Mouse (Mus musculus): ENCODE data around the gene Thnsl1.
A peak's percentile ranks its signal among the peaks of the same experiment; 100 is the strongest.
"Not testable (repeated sequence)": the region's sequence is repeated elsewhere in the genome, so short reads cannot be mapped to it uniquely, and the experiment has no call there.

Thnsl1 gene

DNA sequence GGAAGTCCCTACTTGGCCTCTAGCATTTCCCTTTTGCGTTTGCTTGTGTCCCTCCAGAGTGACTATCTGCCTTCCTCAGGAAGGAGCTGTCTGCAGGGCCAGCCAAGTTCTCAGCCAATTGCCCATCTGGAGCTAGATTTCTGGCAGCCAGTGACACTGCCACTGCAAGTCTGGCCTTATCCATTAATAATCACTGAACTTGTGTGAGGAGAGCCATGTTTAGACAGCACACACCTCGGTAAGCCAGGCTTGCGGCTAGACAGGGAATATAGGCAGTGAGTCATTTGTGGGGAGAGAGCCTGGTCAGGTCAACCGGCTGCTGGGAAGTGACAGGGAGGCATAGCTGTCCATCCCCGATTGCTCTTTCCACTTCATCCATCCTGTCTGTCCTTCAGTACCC is 31.3 kb downstream of the Thnsl1 start:
- DNase-seq (ENCODE audit: low read depth): no peak

DNA sequence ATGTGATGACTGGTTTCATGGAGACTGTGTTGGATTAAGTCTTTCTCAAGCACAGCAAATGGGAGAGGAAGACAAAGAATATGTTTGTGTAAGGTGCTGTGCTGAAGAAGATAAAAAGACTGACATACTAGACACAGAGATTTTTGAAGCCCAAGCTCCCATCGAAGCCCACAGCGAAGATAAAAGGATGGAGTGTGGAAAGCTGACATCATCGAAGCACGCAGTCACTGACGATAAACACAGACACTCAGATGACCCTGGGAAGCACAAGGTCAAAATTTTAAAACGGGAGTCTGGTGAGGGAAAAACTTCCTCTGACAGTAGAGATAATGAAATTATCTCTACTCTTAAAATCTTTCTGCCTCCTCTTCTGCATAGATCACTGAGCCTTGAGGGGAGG is 38.6 kb downstream of the Thnsl1 start:
- not testable (repeated sequence) for DNase-seq (ENCODE audit: low read depth)

DNA sequence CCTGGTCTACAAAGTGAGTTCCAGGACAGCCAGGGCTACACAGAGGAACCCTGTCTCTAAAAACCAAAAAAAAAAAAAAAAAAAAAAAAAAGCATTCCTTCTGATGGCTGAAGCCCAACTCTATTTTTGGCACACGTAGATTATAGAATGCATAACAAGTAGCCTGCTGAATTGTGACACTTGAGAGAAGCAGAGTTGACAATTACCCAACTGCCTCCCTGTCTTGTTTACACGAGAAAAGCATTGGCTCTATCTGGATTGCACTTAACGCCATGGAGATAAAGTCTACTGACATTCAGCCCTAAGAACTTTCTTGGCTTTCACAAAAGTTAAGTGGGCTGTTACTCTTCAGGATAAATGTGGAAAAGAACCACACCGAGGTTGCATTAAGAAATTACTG is 39.5 kb downstream of the Thnsl1 start:
- no peak for DNase-seq (ENCODE audit: low read depth)

DNA sequence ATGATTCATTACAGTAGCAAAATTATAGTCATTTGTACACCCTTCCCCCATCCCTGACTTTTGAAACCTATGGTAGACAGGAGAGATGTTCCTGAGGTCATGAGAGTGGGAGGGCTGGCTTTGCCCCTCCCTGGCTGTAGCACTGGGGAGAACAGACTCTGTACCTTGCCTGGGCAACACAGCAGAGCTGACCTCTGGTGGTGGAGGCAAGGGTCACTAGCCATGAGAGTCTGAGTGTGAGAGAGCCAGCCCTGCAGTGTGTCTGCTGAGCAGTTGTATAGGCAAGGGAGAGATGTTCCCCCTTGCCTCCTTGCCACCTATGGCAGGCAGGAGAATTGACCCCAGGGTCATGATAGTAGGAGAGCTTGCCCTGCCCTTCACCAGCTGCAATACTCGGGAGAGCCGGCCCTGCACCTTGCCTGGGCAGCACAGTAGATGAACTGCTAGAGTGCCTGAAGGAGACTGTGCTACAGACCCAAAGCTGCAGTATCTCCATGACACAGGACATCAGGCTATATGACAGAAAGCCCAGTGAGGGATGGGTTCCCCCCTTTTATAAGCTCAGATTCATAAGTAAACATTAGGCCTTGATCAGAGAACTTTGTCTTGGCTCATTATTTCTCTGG is 40.1 kb downstream of the Thnsl1 start:
- DNase-seq (ENCODE audit: low read depth): no peak

DNA sequence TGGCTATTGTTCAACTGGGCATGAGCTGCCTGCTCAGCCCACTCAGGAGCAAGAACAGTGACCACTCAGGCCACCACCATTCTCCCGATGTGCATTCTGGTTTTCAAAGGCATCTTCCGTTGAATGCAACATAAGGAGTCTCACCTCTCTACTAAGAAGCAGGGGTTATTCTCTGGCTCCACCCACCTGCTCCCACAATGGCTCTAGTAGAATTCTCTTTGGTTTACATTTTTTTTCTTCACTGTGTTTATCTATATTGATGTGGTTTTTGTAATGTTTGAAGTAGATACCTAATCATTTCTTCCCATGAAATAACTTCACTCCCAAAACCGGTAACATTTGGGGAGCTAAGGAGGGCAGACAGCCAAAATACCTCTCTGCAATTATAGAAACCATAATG is 48.1 kb downstream of the Thnsl1 start:
- no peak for DNase-seq (ENCODE audit: low read depth)

DNA sequence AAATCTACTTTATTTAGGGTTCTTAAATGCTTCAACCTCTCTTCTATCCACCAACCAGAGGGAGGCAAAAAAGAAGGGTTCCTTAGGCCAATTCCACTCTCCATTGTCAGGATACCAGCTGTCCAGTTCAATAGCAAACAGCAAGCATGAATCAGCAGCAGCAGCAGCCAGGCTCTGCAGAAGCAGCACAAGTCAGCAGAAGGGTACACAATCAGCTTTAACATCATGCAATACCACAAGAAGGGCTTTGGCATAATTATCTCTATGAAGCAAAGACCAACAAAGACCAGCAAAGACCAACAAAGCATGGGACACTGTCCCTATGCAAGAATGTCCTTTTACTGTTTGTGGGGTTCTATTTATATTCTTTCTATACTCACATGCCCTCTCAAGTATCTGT is 48.8 kb downstream of the Thnsl1 start:
- no peak for DNase-seq (ENCODE audit: low read depth)

DNA sequence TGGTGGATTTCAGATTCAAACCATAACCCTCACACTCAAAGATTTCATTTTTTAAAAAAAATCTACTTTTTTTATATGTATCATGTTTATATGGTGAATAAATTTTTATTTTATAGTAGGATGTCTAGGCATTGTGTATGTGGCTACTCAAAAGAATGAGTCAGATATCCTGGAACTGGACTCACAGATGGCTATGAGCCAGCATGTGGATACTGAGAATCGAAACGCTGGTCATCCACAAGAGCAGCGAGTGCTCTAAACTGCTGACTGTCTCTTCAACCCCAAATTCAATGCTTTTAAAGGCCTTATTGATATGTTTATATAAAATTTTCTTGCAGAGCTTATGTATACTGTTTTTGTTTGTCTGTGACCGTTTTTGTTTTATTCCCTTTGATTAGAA is 52.8 kb downstream of the Thnsl1 start:
- DNase-seq (ENCODE audit: low read depth): no peak

DNA sequence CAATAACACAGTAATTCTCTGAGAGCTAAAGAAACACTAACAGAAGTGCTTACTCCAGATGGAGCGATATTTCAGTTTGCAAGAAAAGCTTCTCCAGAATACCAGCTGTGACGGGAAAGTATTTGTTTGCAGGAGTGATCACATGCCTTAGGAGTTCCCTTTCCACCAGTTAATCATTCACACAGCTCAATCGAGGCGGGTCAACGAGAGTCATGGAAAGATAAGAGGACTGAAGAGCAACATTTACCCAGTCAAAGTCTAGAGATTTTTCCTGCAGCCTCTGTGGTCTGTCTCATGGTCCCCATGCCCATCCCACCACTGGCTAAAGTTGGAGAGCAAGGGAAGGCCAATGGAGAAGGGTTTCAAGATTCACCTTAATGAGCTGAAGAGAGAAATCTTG is 53.6 kb downstream of the Thnsl1 start:
- DNase-seq (ENCODE audit: low read depth): no peak

DNA sequence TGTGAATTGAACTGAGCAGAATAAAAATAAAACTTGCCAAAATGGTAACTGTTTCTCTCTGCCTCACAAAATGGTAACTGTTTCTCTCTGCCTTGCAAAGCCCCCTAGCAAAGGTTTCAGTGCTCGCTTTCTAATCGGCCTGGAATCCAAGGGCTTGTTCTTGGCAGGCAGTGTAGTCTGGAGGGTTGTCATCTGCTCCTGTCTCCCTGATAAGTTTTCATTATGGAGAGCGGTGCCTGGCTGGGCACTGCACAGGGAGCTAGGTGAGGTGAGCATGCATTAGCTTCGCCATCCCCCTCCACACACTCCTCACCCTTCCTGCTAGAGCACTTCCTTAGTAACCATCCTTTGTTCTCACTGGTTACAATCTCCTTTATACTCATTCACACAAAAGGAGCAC is 54.5 kb downstream of the Thnsl1 start:
- no peak for DNase-seq (ENCODE audit: low read depth)

DNA sequence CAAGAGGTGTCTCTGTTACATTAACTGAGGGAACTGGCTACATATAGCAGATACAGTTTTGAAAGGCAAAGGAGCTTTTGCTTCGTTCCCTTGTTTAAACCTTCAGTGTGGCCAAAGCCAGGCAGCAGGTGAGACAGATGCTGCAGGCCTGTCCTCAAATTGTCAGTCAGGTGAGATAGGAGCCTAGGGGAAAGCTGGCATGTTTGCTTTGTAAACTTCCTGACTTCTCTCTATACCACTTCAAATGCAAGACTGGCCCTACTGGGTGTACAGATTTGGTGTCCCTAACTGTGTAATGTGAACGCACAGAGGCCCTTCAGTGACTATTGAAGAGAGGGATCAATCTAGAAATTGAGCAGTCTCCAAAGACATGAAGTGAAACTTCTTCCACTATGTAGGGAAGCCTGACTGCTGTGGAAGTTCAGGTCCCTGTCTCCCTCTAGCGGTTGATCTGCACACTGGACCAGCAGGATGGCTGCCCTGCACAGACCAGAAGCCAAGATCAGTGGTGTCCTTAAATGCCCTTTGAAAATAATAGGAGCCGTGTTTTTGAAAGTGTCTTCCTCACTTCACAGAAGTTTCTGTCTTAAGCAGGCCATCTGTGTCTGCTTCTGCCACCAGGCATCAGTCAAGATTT is 56.0 kb downstream of the Thnsl1 start:
- DNase-seq (ENCODE audit: low read depth): peak; percentile 64

DNA sequence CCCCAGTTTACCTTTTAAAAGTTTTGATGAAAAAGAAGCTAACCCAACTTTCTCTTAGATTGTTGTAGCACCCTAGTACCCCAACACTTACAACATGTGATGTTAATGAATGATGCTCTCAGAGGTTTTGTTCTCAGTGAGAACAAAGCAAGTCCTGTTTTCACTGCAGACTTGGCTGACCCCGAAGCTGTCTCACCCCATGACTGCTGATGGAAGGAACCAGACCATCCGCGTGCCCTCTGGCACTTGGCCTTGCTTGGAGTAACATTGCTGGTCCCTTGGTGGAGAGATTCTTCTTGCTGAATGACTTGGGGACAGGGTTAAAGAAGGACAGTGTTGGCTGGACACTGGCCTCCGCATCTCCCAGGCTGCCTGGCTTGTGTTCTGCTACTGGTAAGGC is 58.5 kb downstream of the Thnsl1 start:
- DNase-seq (ENCODE audit: low read depth): no peak

Data from induced T-regulatory cell, adult 2 months (primary cell).